Mouse (Mus musculus) mesoderm, embryonic 11.5 days (tissue): Measurements from ENCODE around the gene Fosl1.
A peak's percentile ranks its signal among the peaks of the same experiment; 100 is the strongest.
"Not testable (repeated sequence)": the region's sequence is repeated elsewhere in the genome, so short reads cannot be mapped to it uniquely, and the experiment has no call there.

ENCODE experiments used
- DNase-seq: peaks from one replicate; pipeline ENCODE4 v3.0.0-alpha.2; 2012; ENCODE audit warnings: low read depth, low spot score

Fosl1 gene

DNA sequence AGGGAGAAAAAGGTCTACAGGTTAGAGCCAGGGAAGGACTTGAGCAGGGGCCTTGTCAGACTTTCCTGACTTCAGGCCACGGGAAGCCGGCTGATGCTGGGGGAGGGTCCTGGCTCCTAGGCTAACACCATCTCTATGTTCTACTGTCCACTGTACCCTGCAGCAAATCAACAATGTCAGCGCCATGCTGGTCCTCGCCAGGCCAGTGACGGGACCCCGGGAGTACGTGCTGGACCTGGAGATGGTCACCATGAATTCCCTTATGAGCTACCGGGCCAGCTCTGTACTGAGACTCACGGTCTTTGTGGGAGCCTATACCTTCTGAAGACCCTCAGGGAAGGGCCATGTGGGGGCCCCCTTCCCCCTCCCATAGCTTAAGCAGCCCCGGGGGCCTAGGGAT is 34.1 kb downstream of the Fosl1 start:
- no peak for DNase-seq

DNA sequence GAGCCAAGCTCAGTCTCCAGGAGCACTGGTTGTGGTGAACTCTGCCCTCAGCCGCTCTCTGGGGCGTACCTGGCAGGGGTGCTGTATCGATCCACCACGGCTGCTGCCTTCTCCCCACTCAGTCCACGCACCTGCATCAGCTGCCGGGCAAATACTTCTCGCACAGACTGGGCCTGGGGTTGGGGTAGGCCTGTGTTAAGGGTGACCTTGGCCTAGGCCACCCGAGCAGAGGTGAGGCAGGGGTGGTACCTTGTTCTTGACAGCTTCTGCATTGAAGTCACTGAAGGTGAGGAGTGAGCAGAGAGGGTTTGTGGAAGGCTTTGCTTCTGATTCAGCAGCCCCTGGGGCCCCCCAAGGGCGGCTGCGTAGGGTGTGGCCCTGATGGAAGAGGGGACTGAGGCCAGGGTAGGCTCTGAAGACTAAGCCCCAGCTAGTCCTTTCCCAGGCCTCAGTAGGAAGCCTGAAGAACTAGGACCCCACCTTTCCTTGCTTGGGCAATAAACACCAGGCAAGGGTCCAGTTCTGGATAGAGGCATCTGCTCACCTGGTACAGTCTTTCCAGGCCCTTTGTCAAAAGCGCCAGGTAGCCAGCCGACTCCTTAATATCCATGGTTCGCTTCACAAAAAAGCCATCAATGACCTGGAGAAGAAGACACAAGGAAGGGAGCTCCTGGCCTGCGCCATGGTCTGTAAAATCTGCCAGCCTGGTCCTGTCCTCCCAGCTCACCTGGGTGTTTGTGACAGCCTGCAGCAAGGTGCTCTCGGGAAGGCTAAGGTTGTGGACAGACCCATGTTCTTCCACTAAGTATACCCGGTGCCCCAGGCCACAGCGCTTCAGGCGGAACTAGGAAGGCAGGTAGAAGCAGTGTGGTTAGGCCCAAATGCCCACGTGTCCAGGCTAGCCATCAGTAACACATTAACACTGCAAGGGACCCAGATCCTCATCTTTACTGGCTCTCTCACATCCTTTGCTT is 36.3 kb downstream of the Fosl1 start:
- no peak for DNase-seq

DNA sequence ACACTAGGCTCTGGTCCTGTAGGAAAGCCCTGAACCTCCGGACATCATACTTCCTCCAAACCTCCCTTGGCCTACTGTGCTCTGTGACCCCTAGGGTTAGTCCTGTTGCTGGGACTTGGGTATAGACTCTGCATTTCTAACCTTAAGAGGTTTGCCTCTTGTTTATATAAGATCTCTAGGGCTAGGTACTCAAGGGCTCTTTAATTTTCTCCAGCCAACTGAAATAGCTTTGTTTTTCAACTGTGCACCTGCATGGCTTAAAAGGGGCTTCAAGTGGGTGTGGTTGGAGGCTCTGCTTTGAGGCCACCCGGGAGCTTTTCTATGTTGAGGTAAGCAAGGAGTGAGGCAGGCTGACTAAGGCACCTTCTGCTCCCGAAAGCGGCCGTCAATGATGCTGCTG is 37.1 kb downstream of the Fosl1 start:
- no peak for DNase-seq

DNA sequence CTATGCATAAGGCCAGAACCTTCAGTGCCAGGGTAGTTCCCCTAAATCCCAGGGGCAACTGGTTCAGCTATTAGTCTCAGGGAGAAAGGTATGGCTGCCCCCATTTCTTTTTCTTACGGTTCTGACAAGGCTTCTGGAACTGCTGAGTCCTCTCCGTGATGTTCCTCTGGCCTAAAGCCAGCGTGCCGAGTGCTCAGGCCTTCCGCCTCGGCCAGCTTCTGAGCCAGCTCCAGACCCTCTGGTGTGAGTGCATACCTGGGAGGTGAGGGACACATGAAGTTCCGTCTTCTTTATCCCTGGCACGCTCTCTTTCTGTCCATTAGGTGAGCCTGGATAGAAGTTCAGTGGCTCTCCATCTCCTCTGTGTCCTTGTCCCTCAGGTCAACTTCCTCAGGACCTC is 38.0 kb downstream of the Fosl1 start:
- DNase-seq: no peak

DNA sequence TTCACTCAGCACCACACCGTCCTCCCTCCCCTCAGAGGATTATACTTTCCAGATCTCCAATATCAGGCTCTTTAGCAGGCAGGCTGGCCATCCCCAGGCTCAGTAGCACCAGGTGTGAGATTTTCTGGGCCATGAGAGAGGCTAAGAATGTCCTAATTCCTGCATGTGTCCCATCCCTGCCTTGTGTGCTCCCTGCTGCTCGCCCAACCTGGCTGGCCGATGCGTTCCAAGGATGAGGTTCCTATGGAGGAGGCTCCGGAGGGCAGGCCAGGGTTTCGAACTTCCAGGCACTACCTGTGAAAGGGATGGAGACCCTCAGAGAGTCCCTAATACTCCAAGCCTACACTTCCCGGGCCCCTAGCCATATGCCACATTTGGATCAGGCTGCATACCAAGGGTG is 38.5 kb downstream of the Fosl1 start:
- DNase-seq: no peak

DNA sequence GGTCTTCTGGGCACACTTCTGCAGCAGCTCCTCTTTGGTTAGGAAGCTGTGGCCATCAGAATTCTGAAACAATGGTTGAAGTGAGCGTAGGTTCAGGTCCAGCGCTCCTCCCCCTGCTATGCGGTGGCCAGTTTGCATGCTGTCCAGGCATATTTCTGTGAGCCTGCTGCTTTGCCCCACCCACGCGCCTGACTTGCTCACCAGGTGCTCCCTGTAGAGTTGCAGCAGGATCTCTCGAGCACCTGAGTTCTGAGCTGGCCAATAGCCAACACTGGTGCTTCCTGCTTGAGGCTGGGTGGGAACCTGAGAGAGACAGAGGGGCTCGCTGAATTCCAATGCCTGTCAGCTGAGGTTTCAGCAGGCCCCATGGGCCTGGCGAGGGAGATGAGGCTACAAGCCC is 38.9 kb downstream of the Fosl1 start:
- DNase-seq: no peak

DNA sequence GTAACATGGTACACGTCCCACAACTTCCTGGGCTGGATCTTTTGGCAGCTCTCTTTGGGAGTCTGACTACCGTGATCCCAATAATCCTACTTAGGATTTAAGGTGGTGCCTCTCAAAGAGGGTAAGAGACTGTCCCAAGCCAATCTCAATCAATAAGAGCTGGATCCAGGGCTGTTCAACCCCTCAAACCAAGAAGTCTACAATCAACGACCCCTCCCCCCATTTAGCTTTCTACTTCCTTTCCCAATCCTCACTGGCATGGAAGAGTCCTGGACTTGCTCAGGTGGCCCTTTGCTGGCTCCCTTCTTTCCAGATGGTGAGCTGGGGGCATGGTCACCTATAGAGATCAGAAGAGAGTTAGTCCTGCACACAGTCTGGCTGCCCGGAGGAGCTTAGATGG is 39.4 kb downstream of the Fosl1 start:
- no peak for DNase-seq

DNA sequence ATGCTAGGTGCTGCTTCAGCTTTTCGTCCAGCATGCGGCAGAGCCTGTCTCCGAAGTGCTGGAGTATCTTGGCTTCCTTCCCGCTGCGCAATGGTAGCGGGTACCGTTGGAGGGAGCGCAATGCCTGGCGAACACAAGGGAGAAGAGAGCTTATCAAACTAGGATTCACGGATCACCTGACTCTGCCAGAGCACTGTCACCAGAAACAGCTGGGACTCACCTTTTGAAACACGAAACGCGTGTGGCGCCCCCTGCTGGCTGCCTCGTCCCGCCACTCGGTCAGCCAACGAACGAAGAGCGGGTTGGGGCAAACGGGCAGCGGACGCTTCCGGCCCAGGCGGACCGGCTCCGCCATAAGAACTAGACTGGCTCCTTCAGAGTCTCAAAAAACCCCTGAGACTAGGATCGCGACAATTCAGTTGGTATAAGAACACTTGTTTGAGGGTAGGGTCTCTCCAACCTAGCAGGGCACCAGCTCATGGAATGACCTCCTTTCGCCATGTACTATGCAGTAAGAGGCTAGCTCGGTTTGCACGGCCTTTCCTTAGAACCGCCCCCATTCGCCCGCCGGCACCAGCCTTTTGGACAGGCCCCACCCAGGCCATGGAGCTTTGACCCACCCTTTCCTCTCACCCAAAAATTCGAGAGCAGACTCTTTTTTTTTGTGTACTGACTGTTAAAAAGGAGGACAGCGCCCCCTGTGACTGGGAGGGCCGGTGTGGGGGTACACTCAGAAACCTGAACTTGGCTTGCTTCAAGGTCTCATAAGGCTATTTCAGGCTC is 40.6 kb downstream of the Fosl1 start, which contains the start of gene Mus81:
TSS of gene Mus81 (minus strand) at position 635 of the 783 bp plus-strand sequence.
- peak; percentile 94 for DNase-seq

DNA sequence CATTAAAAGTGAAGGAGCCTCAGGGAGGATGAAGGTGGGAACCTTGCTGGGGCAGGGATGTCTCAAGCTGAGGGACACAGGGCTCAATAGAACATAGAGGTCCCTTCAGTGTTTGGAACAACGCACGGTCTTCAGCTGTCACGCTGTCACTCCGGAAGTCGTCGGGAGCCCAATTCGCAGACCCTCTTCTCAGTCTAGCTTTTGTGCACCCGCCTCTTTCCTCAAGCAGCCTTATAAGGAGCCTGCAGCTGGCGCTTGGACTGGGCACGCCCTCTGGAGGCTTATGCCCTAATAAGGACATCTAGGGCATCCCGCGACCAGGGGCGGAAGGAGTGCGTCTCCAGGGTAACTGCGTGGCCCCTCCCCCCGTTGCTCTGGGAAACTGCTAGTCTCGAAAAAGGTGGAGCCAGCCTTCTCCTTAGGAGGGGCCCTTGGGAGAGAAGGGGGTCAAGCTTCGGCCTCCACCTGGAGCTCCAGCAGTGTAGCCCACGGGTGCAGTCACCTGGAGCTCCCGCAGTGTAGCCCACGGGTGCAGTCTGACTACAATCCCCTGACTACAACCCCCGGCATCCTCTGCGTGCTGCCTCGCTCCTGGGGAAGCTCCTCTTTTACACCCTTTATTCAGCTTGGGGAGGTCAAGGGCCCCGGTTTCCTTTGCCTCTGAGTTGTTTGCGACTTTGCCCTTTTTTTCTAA is 41.7 kb downstream of the Fosl1 start:
- peak; percentile 98 for DNase-seq

DNA sequence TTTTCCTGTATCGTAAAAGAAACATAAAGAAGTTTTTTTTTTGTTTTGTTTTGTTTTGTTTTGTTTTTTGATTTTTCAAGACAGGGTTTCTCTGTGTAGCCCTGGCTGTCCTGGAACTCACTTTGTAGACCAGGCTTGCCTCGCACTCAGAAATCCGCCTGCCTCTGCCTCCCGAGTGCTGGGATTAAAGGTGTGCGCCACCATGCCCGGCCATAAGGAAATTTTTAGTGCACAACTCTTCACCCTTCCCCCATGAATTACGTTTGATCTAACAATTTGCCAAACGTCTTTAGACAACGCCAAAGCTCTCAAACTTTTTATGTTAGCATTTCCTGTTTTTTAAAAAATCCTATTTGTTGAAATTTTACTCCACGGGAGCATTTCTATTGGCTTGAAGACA is 42.4 kb downstream of the Fosl1 start:
- not testable (repeated sequence) for DNase-seq

DNA sequence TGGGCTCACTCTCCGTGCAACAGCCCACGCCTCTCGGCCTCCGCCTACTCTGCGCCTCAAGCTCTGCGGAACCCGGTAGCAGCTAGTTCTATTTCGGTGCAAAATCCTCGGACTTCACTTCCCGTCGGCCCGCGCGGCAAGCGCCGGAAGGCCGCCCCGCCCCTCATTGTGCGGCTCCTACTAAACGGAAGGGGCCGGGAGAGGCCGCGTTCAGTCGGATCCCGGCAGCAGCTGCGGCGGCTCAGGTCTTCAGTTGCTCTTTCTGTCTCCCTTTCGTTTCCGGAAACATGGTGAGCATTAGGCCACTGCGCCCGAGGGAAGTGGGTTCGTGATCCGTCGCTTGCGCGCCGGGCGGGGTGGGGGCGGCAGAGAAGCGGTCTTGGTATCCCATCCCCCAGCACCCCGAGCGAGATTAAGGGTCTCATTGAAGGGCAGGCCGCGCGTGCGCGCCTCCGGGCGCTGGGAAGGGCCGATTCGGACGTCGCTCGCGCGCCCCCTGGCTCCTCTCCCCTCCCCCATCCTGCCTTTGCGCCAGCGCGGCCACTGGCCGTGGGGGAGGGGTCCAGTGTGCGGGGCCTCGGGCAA is 43.1 kb downstream of the Fosl1 start, which contains the start of gene Cfl1:
TSS of gene Cfl1 (plus strand) at position 143 of the 585 bp plus-strand sequence.
- peak; percentile 96 for DNase-seq

DNA sequence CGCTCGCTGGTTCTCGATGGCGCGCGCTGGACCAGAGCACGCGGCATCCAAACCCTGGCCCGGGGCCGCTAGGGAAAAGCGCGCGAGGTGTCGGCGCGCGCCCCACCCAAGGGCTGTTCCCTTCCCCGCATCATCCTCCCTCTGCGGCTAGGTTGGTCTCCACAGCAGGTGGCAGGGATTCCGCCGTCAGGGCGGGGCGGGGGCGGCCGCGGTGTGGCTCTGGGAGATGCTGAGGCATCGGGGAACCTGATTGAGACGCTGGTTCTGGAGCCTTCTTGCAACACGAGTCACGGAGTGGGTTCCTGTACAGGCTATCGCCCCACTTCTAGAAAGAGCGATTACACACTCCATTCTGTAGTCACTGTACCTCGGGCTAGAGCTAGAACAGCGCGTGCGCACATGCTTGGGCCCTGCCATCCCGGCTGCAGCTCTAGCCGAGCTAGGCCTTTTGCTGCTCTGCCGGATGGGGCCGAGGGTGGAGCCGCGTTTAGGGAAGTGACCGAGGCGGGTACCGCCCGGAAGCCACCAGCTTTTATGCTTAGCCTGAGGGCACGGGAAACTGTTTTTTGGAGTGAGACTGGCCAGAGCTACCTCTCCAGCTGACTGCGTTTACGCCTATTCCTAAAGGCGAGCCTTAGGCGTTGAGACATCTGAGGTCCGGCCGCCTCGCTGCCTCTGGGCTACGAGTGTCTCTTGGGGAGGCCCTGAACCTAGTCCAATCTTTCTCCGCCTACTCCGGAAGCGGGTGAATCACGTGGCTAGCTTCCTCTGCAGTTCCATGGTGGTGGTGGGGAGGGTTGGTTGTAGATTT is 43.8 kb downstream of the Fosl1 start:
- DNase-seq: peak; percentile 78

DNA sequence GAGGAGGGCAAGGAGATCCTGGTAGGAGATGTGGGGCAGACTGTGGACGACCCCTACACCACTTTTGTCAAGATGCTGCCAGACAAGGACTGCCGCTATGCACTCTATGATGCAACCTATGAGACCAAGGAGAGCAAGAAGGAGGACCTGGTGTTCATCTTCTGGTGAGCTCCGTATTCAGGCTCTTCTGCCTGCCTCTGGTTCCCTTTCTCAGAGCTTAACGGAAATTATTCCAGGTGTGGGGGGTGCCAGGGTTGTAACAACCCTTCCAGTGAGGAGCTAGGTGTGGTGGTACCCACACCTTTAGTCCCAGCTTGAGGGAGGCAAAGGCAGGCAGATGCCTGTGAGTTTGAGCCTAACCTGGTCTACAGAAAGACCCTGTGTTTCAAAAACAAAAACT is 45.3 kb downstream of the Fosl1 start:
- DNase-seq: no peak

DNA sequence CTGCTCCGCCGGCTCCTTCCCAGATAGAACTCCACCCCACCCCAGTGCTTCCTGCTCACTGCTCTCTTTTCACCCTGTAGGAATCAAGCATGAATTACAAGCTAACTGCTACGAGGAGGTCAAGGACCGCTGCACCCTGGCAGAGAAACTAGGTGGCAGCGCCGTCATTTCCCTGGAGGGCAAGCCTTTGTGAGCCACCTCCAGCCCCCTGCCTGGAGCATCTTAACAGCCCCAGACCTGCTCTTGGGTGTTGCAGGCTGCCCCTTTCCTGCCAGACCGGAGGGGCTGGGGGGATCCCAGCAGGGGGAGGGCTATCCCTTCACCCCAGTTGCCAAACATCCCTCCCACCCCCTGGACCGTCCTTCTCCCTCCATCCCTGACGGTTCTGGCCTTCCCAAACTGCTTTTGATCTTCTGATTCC is 46.0 kb downstream of the Fosl1 start:
- not testable (repeated sequence) for DNase-seq

DNA sequence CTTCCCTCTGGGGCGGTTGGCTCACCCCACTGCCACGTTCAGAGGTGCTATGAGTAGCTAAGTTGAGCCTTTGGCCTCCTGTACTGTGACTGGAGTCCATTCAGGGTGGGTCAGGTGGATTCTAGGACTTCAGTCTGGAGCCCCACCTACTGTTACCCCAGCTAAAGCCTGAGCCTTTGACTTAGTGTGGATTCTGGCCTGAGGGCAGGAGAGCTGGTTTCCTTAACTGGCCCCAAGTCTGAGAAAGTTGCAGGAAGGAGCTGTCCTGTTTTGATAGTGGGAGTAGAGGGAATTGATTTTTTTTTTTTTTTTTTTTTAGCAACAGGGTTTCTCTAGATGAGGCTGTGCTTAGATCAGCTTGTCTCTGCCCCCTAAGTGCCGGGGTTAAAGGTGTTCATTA is 47.0 kb downstream of the Fosl1 start:
- DNase-seq: no peak

DNA sequence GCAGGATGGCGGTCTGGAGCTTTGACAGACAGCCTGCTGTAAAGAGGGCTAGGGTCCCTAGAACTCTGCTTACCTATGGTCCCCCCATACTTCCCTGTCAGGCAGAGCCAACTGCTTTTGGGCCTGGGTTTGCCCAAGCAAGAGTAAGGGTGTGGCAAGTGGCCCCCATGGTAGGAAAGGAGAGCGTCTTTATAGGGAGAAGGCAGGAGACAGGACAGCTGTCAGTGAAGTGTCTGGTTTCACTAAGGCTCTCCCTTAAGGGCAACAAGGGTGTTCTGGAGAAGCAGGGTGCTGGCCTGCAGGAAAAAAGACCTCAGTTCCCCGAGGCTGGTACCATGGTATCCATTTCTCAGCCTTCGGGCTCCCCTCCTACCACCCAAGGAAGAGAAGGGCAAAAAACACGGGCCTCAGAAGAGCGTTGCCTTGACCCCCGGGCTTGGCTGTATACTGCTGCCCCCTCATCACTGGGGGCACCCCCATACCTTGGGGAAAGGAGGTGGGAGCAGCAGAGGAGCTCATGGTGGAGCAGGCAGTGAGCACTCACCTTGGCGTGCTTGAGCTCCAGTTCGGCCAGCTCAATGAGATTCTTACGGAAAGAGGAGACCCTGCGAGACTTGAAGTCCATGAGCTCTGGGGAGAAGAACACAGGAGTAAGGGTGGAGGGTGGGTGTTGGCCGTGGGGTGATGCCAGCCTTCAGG is 48.2 kb downstream of the Fosl1 start:
- DNase-seq: no peak

DNA sequence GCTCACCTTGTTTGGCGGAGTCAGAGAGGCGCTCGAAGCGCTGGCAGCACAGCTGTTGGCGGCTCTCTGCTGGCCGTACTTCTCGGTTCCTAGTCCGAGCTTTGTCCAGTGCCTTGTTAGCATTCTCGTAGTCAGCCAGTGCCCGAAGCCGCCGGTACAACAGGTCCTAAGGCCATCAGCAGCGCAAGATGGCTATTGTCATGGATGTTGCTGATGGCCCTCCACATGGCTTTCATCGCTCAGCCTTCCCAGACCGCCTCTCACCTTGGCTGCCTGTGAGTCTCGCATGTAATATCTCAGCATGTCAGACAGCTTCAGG is 48.7 kb downstream of the Fosl1 start:
- no peak for DNase-seq

DNA sequence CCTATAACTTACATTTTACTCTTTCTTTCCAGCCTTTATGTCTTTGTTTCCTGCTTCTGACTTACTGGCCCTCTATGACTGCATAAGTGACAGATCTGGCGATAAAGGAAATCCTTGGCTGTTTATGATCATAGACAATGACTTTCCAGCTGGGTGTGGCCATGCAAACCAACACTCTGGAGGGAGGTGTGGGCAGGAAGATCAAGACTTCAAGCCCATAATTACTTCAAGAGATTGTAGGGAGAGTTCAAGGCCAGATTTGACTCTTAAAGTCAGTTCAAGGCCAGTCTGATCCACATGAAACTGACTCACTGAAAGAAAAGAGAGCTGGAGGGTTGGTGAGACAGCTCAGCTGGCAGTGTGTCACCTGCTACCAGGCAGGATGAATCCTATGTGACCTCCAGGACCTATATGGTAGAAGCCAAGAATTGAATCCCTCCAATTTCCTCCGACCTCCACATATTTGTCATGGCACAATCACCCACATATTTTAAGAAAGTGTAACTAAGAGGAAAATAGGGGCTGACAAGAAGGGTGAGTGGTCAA is 53.1 kb downstream of the Fosl1 start:
- DNase-seq: no peak

DNA sequence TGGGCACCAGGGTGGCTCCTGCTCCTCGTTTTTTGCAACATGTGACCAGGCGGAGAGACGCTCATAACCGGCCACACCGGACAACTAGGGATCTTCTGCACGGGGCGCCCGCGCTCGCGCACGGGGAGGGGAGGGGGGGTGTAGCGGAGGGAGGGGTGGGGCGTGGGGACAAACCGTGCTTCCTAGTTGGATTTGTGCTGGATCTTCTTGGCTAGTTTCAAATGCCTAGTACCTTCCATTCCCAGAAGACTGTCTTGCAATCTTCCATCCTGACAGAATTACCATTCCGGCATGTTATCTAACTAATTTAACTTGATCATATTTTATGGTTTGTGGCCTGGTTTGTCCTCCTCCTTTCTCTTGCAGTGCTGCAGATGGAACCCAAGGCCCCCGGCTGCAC is 56.3 kb downstream of the Fosl1 start, which contains the start of gene 1700020D05Rik:
TSS of gene 1700020D05Rik (minus strand) at position 101 of the 400 bp plus-strand sequence.
- no peak for DNase-seq
